Mouse (Mus musculus) stomach, embryonic 15.5 days (tissue): ENCODE data around the gene Cobll1. TPM values are rescaled to one million over a fixed set of nuclear protein-coding genes. Genes with fewer than 3 reads are reported as not detected.

Source experiments
- ATAC-seq: fragments of 200-750 bp; cut with Nextera tagmentation; 2 replicates; pipeline ENCODE4 v1.8.0; 2017; ENCODE audit warnings: low read depth, moderate number of reproducible peaks, moderate TSS enrichment; ENCODE audit not compliant: insufficient read depth, low FRiP score
- H3K27ac ChIP-seq: fragments of 300-500 bp; sonication (generic); 2 replicates; pipeline ENCODE4 v1.5.1; 2015; ENCODE audit warnings: mild to moderate bottlenecking, inconsistent platforms
- H3K27me3 ChIP-seq: fragments of 300-500 bp; sonication (generic); replicated peaks from 2 replicates; pipeline ENCODE4 v1.6.1; 2015; ENCODE audit warnings: inconsistent platforms
- H3K36me3 ChIP-seq: fragments of 300-500 bp; sonication (generic); 2 replicates; pipeline ENCODE4 v1.6.1; 2015; ENCODE audit warnings: inconsistent platforms
- H3K4me1 ChIP-seq: fragments of 300-500 bp; sonication (generic); 2 replicates; pipeline ENCODE4 v1.6.1; 2015; ENCODE audit warnings: inconsistent platforms
- H3K4me2 ChIP-seq: fragments of 300-500 bp; sonication (generic); 2 replicates; pipeline ENCODE4 v1.6.1; 2015; ENCODE audit warnings: mild to moderate bottlenecking, inconsistent platforms
- H3K4me3 ChIP-seq: fragments of 300-500 bp; sonication (generic); replicated peaks from 2 replicates; pipeline ENCODE4 v1.5.1; 2015; ENCODE audit warnings: inconsistent platforms
- H3K9ac ChIP-seq: fragments of 300-500 bp; sonication (generic); 2 replicates; pipeline ENCODE4 v1.6.1; 2015; ENCODE audit warnings: inconsistent platforms
- H3K9me3 ChIP-seq: fragments of 300-500 bp; sonication (generic); 2 replicates; pipeline ENCODE4 v1.6.1; 2016; ENCODE audit warnings: inconsistent platforms
- WGBS: fragments of 180-500 bp; shearing (Covaris S2); methylation state at CpG from one replicate; pipeline ENCODE4 v1.1.7; 2015; 5-methylcytosine and 5-hydroxymethylcytosine counted together
- polyA plus RNA-seq: library from polyadenylated mRNA; unstranded; fragments of >200 nt; fragmentation: Nextera tagmentation; extraction: Ambion mirVana; gene quantifications from 2 replicates; pipeline ENCODE4 v1.2.1, GENCODE M21; 2015

The Cobll1 gene
- polyA plus RNA-seq, 1 experiment from 2014 or later = 14.3 TPM

GRCm38 (mm10) chr2:65191398-65191797, 47.8 kb downstream of the Cobll1 start:
- 33% methylated on average over 7 of the region's 7 CpGs for WGBS
- no peaks in the 10 kb centered on the region for H3K36me3 ChIP-seq
- peak; percentile 66 for ATAC-seq
- H3K27me3 ChIP-seq = no peaks in the 10 kb centered on the region
- 0 out of 2 replicates have a peak overlapping the region, but pooled peaks have one; percentile 6 for H3K27ac ChIP-seq
- peaks cover 3% of the 10 kb centered on the region for H3K4me1 ChIP-seq
- H3K9me3 ChIP-seq = no peaks in the 10 kb centered on the region
- no peak overlapping the region for H3K4me3 ChIP-seq
- no peak overlapping the region for H3K9ac ChIP-seq
- H3K4me2 ChIP-seq = no peak overlapping the region

DNA sequence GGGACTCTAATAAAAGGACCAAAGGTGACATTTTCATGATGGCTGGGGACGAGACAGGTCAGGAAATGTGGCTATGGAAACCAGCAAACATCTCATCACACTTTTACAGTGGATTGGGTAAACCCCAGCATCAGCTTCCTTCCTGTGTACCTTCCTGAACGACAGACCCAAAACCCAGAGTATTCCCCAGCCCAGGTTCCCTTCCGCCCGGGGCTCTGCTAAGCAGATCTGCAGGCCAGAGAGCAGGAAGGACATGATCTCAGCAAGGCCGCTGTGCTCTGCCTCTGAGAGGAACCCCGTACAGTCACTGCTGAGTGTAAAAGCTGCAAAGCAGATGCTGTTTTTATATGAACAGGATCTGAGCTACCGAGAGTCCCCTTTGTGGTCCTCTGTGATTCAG, 49.9 kb downstream of the Cobll1 start:
- ATAC-seq = peak; percentile 53; the same call in 1 of the 2 replicates
- peak overlapping the region; percentile 5; the same call in 1 of the 2 replicates for H3K27ac ChIP-seq

GRCm38 (mm10) chr2:65188585-65188984, 50.6 kb downstream of the Cobll1 start:
- no peak overlapping the region for H3K27ac ChIP-seq

More for the DNA sequence above, 49.9 kb downstream of the Cobll1 start:
- Histone ChIP-seq H3K27me3 (no peaks in the 10 kb centered on the region), H3K4me3 (no peak overlapping the region), H3K4me2 (no peak overlapping the region), H3K9ac (no peak overlapping the region), H3K36me3 (no peaks in the 10 kb centered on the region), H3K9me3 (no peaks in the 10 kb centered on the region), H3K4me1 (peaks cover 3% of the 10 kb centered on the region)
- WGBS = 54% methylated on average over 7 of the region's 7 CpGs

GRCm38 (mm10) chr2:65187652-65188051, 51.6 kb downstream of the Cobll1 start:
- no peaks in the 10 kb centered on the region for H3K36me3 ChIP-seq
- H3K27me3 ChIP-seq = no peaks in the 10 kb centered on the region
- no peak overlapping the region for H3K27ac ChIP-seq
- no peak overlapping the region for H3K4me2 ChIP-seq
- H3K4me1 ChIP-seq = peaks cover 3% of the 10 kb centered on the region
- H3K9me3 ChIP-seq = no peaks in the 10 kb centered on the region
- no peak overlapping the region for H3K9ac ChIP-seq
- H3K4me3 ChIP-seq = no peak overlapping the region
- ATAC-seq = no peak

More at GRCm38 (mm10) chr2:65188585-65188984, 50.6 kb downstream of the Cobll1 start:
- Histone ChIP-seq H3K4me3 (no peak overlapping the region), H3K27me3 (no peaks in the 10 kb centered on the region), H3K9me3 (no peaks in the 10 kb centered on the region), H3K4me1 (peaks cover 3% of the 10 kb centered on the region), H3K9ac (no peak overlapping the region), H3K36me3 (no peaks in the 10 kb centered on the region), H3K4me2 (no peak overlapping the region)
- WGBS = 44% methylated on average over 6 of the region's 6 CpGs
- no peak for ATAC-seq

DNA sequence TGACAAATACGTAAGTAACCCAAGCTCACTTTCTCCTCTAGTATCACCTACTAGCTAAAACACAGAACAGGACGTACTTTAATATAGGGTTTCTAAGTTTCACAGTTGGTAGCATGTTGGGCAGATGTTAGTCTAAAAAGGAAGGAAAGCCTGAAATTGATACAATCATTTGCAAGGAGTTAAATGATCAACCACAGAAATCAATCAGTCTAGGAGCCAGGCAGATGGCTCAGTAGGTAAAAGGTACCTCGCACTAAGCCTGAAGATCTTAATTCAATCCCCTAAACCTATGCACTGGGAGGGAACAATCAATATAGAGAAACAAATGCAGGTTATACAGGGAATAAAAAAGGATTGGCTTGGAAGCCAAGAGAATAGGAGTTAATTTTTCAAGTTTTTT, 52.0 kb downstream of the Cobll1 start:
- peaks cover 3% of the 10 kb centered on the region for H3K4me1 ChIP-seq
- H3K4me2 ChIP-seq = no peak overlapping the region
- no peak overlapping the region for H3K27ac ChIP-seq
- no peak for ATAC-seq
- no peak overlapping the region for H3K9ac ChIP-seq
- no peaks in the 10 kb centered on the region for H3K9me3 ChIP-seq
- no peaks in the 10 kb centered on the region for H3K27me3 ChIP-seq
- WGBS = 89% methylated on average over 3 of the region's 3 CpGs
- no peaks in the 10 kb centered on the region for H3K36me3 ChIP-seq
- no peak overlapping the region for H3K4me3 ChIP-seq

DNA sequence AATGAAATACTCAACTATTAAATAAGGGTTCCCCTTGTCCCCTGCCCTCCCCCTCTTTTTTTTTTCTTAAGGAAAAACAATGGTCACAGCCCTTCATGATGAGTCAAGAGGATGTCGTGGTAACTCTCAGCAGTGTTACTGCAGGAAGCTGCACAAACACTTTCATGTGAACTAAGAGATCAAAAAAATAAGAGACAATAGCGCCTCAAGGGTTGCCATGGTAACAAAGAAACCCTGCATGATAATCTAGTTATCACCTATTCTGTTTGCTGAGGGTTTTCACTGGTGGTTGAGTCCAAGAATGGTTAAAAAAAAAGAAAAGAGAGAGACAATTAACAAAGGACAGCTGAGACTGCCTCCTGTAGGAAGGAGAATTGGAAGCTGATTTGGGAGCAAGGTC, 56.5 kb downstream of the Cobll1 start:
- no peak overlapping the region for H3K27ac ChIP-seq
- no peak overlapping the region for H3K4me3 ChIP-seq
- no peak overlapping the region for H3K4me2 ChIP-seq
- WGBS = 38% methylated on average over 2 of the region's 2 CpGs
- H3K27me3 ChIP-seq = no peaks in the 10 kb centered on the region
- H3K9me3 ChIP-seq = no peaks in the 10 kb centered on the region
- H3K9ac ChIP-seq = no peak overlapping the region
- no peaks in the 10 kb centered on the region for H3K4me1 ChIP-seq
- H3K36me3 ChIP-seq = no peaks in the 10 kb centered on the region
- ATAC-seq = no peak

DNA sequence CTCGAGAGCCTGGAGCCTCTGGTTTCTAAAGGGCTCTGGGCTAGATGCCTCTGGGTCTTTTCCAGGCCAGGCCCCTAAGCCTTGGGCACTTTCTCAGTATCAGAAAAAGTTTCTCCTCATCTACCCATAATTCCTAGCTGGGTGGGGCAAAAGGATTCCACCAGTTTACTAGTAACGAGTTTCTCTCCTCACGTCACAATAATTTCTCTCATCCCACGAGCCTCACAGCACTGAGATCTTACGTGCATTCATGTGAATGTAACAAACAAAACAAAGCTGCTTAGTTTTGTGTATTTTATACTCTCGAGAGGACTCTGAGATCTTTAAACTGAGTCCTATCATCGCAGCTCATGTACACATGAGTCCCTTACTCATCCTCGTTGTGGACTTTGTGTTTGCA, 57.5 kb downstream of the Cobll1 start:
- WGBS = 81% methylated on average over 8 of the region's 8 CpGs
- Histone ChIP-seq H3K4me2 (no peak overlapping the region), H3K36me3 (no peaks in the 10 kb centered on the region), H3K9me3 (no peaks in the 10 kb centered on the region), H3K27me3 (no peaks in the 10 kb centered on the region), H3K27ac (0 out of 2 replicates have a peak overlapping the region, but pooled peaks have one; percentile 9), H3K9ac (no peak overlapping the region), H3K4me1 (0 out of 2 replicates have a peak, but pooled peaks cover 3% of the 10 kb centered on the region), H3K4me3 (no peak overlapping the region)
- ATAC-seq = no peak

GRCm38 (mm10) chr2:65181066-65181716, 58.0 kb downstream of the Cobll1 start:
- no peak overlapping the region for H3K4me2 ChIP-seq
- 0 out of 2 replicates have a peak overlapping the region, but pooled peaks have one; percentile 9 for H3K27ac ChIP-seq
- 0 out of 2 replicates have a peak, but pooled peaks cover 3% of the 10 kb centered on the region for H3K4me1 ChIP-seq
- no peak overlapping the region for H3K9ac ChIP-seq
- ATAC-seq = no peak
- no peaks in the 10 kb centered on the region for H3K9me3 ChIP-seq
- H3K4me3 ChIP-seq = no peak overlapping the region
- H3K27me3 ChIP-seq = no peaks in the 10 kb centered on the region
- 37% methylated on average over 9 of the region's 9 CpGs for WGBS
- H3K36me3 ChIP-seq = no peaks in the 10 kb centered on the region

DNA sequence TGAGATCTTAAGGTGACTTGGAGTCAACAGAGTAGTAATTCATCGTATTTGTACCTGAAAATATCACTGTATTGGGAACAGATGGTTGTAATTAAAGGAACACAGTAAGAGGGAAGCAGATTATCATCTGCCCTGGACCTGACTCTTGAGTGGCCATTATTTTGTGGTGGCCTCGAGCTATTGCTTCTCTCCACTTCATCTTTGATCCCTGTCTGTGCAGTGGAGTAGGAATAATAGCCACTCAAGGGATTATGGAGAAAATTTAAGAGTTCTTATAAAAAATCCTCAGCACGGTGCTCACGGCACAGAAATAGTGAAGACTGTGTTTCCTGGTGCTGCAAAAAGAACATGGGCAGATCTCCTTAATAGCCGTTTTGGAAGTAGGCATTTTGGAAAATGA, 63.6 kb downstream of the Cobll1 start:
- H3K27ac ChIP-seq = no peak overlapping the region
- ATAC-seq = no peak
- no peaks in the 10 kb centered on the region for H3K27me3 ChIP-seq
- H3K36me3 ChIP-seq = no peaks in the 10 kb centered on the region
- 80% methylated on average over 5 of the region's 5 CpGs for WGBS
- H3K4me3 ChIP-seq = no peak overlapping the region
- no peak overlapping the region for H3K4me2 ChIP-seq
- H3K4me1 ChIP-seq = 0 out of 2 replicates have a peak, but pooled peaks cover 3% of the 10 kb centered on the region
- no peaks in the 10 kb centered on the region for H3K9me3 ChIP-seq
- no peak overlapping the region for H3K9ac ChIP-seq

DNA sequence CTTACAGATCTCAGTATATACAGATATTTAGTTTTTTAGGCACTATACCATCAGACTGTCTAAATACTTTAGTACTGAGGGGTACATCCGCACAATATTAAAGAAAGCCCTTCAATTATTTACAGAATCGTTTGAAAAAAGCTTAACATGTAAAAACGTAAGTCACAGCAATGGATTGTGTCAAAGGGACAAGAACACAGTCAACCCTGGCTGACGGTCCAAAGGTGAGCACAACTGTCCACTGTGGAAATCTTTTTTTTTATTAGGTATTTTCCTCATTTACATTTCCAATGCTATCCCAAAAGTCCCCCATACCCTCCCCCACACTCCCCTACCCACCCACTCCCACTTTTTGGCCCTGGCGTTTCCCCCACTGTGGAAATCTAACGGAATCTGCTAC, 67.1 kb downstream of the Cobll1 start:
- no peak for ATAC-seq
- H3K27ac ChIP-seq = no peak overlapping the region
- H3K4me3 ChIP-seq = no peak overlapping the region
- no peak overlapping the region for H3K4me2 ChIP-seq
- H3K36me3 ChIP-seq = no peaks in the 10 kb centered on the region
- H3K4me1 ChIP-seq = 0 out of 2 replicates have a peak, but pooled peaks cover 3% of the 10 kb centered on the region
- no peak overlapping the region for H3K9ac ChIP-seq
- 78% methylated on average over 6 of the region's 6 CpGs for WGBS
- no peaks in the 10 kb centered on the region for H3K27me3 ChIP-seq
- H3K9me3 ChIP-seq = no peaks in the 10 kb centered on the region

GRCm38 (mm10) chr2:65171516-65171915, 67.7 kb downstream of the Cobll1 start:
- H3K4me2 ChIP-seq = peak overlapping the region; percentile 33; the same call in 1 of the 2 replicates

GRCm38 (mm10) chr2:65170693-65171456, 68.3 kb downstream of the Cobll1 start:
- Histone ChIP-seq H3K4me2 (peak overlapping the region; percentile 33; the same call in 1 of the 2 replicates), H3K27me3 (no peaks in the 10 kb centered on the region), H3K36me3 (no peaks in the 10 kb centered on the region), H3K9me3 (no peaks in the 10 kb centered on the region), H3K27ac (peak overlapping the region; percentile 26; the same call in 1 of the 2 replicates), H3K4me3 (0 out of 2 replicates have a peak overlapping the region, but pooled peaks have one; percentile 3), H3K9ac (no peak overlapping the region), H3K4me1 (no peaks in the 10 kb centered on the region)
- no peak for ATAC-seq
- 54% methylated on average over 18 of the region's 18 CpGs for WGBS

More at GRCm38 (mm10) chr2:65171516-65171915, 67.7 kb downstream of the Cobll1 start:
- Histone ChIP-seq H3K27ac (no peak overlapping the region; the same call in 1 of the 2 replicates), H3K9ac (no peak overlapping the region), H3K4me1 (no peaks in the 10 kb centered on the region), H3K36me3 (no peaks in the 10 kb centered on the region), H3K4me3 (no peak overlapping the region), H3K9me3 (no peaks in the 10 kb centered on the region), H3K27me3 (no peaks in the 10 kb centered on the region)
- ATAC-seq = no peak
- WGBS = 28% methylated on average over 1 of the region's 1 CpGs
